Mouse (Mus musculus) mature B cell (primary cell): ENCODE measurements around the gene Dtymk.
"Not testable (repeated sequence)": the region's sequence is repeated elsewhere in the genome, so short reads cannot be mapped to it uniquely, and the experiment has no call there.

Experiments used
- in situ Hi-C: fragments of 300-500 bp; cut with MboI; formaldehyde crosslinking; loops from 2 replicates; pipeline ENCODE4 v1.14.3; 2019

The Dtymk gene

GRCm38 (mm10) chr1:93801741-93802238 lies at the start of gene Dtymk:
Gene Dtymk (minus strand): TSS chr1:93801934.
- in situ Hi-C loops = loop anchor here (25.0 kb wide), 1 partner anchor 889 kb away; the partner anchor contains the start of genes Ankmy1, Dusp28 and Rnpepl1

- in situ Hi-C loops = not testable (repeated sequence)
Observed at GRCm38 (mm10) chr1:93845766-93846366, 44.1 kb upstream of the Dtymk start.

GRCm38 (mm10) chr1:93838569-93838968 lies 36.8 kb upstream of the Dtymk start:
- in situ Hi-C loops = not testable (repeated sequence)

- in situ Hi-C loops = no loop called here
Observed at GRCm38 (mm10) chr1:93837335-93837734, 35.6 kb upstream of the Dtymk start.

- in situ Hi-C loops = no loop called here
Observed at GRCm38 (mm10) chr1:93836532-93836913, 34.8 kb upstream of the Dtymk start.

- in situ Hi-C loops = no loop called here
Observed at GRCm38 (mm10) chr1:93835876-93836531, 34.3 kb upstream of the Dtymk start.

GRCm38 (mm10) chr1:93835211-93835610 lies 33.5 kb upstream of the Dtymk start:
- in situ Hi-C loops = no loop called here

- in situ Hi-C loops = no loop called here
Observed at GRCm38 (mm10) chr1:93834671-93835150, 33.0 kb upstream of the Dtymk start.

GRCm38 (mm10) chr1:93832754-93833360 lies 31.1 kb upstream of the Dtymk start:
- in situ Hi-C loops = not testable (repeated sequence)

GRCm38 (mm10) chr1:93826540-93826835 lies 24.8 kb upstream of the Dtymk start:
- in situ Hi-C loops = no loop called here

- in situ Hi-C loops = no loop called here
Observed at GRCm38 (mm10) chr1:93825771-93826539, 24.2 kb upstream of the Dtymk start.

- in situ Hi-C loops = no loop called here
Observed at GRCm38 (mm10) chr1:93825105-93825674, 23.5 kb upstream of the Dtymk start.

- in situ Hi-C loops = loop anchor here (25.0 kb wide), 1 partner anchor 912 kb away; the partner anchor contains the start of genes Ankmy1, Dusp28 and Rnpepl1
Observed at GRCm38 (mm10) chr1:93824609-93825008, 22.9 kb upstream of the Dtymk start, which contains the start of gene D2hgdh. Gene D2hgdh (plus strand): TSS chr1:93824909.

GRCm38 (mm10) chr1:93823796-93824495 lies 22.2 kb upstream of the Dtymk start:
- in situ Hi-C loops = loop anchor here (25.0 kb wide), 1 partner anchor 912 kb away; the partner anchor contains the start of genes Ankmy1, Dusp28 and Rnpepl1

- in situ Hi-C loops = loop anchor here (25.0 kb wide), 1 partner anchor 906 kb away; the partner anchor contains the start of genes Ankmy1, Dusp28 and Rnpepl1
Observed at GRCm38 (mm10) chr1:93818722-93819121, 17.0 kb upstream of the Dtymk start.

GRCm38 (mm10) chr1:93817823-93818532 lies 16.2 kb upstream of the Dtymk start:
- in situ Hi-C loops = loop anchor here (25.0 kb wide), 1 partner anchor 906 kb away; the partner anchor contains the start of genes Ankmy1, Dusp28 and Rnpepl1

GRCm38 (mm10) chr1:93811495-93812039 lies 9.8 kb upstream of the Dtymk start:
- in situ Hi-C loops = loop anchor here (25.0 kb wide), 1 partner anchor 899 kb away; the partner anchor contains the start of genes Ankmy1, Dusp28 and Rnpepl1

- in situ Hi-C loops = loop anchor here (25.0 kb wide), 1 partner anchor 898 kb away; the partner anchor contains the start of genes Ankmy1, Dusp28 and Rnpepl1
Observed at GRCm38 (mm10) chr1:93810011-93810410, 8.3 kb upstream of the Dtymk start.

GRCm38 (mm10) chr1:93808871-93809270 lies 7.1 kb upstream of the Dtymk start:
- in situ Hi-C loops = loop anchor here (25.0 kb wide), 1 partner anchor 897 kb away; the partner anchor contains the start of genes Ankmy1, Dusp28 and Rnpepl1
